Mouse (Mus musculus): ENCODE data around the gene Faah.

Gene Faah

DNA sequence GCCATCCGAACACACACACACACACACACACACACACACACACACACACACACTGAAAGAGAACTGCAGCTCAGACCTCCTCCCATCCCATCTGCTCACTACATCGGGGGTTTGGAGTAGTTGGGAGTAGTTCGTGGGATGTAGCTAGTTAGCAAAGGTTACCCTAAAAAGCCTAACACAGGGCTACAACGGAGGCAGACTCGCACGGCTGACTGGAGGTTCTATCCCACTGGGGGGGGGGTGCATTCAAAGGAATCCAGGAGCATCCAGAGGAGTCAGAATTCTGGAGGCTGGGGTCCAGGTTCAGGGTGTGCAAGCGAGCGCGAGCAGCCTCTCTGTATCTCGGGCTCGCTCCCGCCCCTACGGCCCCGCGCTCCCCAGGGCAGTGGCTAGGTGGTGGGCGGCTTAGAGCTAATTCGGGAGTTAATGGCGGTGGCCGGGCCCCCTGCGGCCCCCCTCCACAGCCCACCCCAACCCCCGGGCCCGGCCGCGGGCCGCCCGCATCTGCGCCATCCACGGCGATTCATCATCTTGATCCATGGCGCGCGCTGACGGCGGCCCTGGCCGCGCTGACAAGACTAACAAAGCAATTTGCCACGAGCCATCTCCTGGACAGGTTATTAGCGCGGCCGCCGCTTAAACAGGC, 73.9 kb downstream of the Faah start:
- DNase-seq (ENCODE audit: low spot score in 2 of 2), result no peak

DNA sequence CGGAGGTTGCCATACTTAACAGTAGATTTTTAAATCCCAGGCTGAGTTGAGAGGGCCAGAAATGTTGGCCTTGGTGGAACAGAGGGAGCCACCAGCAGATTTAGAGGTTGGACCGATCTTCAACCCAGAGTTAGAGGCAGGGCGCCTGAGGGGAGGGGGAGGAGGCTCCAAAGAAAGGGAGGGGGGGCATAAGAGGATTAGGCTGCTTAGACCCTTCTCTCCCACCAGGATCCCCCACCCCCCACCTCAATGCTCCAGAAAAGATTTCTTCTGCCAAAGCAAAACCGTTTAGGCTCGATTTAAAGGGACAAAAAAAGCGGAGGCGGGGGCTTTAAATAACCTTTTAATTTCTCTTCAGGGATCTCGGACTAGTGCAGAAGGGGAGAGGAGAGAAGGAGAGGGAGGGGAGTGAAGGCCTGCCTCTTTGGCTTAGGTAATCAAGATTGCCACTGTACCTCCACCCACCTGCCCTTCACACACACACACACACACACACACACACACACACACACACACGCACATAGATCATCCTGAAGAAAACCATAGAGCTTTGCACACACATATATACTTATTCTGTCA, 76.4 kb downstream of the Faah start:
- no peak for DNase-seq (ENCODE audit: low spot score in 2 of 2)

DNA sequence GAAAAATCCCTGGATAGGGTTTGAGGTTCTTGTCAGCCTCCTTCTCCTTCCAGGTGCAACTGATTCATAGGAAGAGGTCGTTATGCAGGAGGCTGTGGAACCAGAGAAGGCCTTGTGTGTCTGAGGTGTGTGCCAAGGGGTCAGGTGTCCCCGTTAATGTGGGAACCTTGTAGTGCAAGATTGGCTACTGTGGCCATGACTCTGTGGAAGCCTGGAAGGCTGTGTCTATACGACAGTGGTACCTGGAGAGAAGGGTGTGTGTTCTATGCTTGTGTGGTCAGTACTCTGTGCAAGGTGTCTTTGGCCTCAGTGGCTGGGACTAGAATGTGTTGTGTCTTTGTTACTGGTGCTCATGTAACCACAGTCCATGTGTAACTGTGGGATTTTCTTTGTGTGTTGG, 77.0 kb downstream of the Faah start:
- DNase-seq (ENCODE audit: low spot score in 2 of 2), result no peak

DNA sequence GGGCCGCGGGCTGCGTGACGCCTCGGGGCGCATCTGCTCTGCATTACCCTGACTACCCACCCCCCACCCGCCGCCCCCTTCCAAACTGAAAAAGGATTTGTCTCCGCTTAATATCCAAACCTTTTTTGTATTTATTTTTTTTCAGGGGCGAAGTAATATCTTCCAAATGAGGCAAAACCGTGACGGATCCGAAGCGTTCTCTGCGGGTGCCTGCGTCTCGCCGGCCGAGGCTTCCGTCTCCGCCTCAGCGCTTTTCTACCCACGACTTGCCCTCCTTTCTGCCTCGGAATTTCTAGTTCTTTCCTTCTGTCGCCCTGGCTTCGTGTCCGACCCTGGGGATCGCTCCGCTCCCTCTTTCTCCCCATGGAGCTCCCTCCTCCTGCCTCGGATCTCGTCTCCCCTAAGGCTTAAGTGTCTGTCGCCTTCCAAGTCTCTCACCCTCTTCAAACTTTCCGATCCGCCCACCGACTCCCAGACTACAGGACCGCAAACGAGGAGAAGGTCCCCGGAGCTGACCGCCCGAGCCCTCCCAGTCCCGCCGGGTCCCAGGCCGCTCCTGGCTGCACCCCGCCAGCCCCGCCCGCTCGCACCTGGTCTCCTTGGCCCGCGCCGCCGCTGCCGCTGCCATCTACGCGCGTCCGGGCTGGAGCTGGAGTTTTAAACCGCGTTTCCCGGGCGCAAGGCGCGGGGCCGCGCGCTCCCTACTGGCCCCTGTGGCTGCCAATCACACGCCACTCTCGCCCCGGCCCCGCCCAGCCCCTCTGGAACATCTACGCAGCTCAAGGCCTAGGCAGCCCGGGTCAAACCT, 78.2 kb downstream of the Faah start, which contains the start of gene Dmbx1:
Dmbx1 (minus strand) TSS at position 632 of the 808 bp plus-strand sequence.
- DNase-seq (ENCODE audit: low spot score in 2 of 2), result peak in 1 of 2 experiments; percentile 27

DNA sequence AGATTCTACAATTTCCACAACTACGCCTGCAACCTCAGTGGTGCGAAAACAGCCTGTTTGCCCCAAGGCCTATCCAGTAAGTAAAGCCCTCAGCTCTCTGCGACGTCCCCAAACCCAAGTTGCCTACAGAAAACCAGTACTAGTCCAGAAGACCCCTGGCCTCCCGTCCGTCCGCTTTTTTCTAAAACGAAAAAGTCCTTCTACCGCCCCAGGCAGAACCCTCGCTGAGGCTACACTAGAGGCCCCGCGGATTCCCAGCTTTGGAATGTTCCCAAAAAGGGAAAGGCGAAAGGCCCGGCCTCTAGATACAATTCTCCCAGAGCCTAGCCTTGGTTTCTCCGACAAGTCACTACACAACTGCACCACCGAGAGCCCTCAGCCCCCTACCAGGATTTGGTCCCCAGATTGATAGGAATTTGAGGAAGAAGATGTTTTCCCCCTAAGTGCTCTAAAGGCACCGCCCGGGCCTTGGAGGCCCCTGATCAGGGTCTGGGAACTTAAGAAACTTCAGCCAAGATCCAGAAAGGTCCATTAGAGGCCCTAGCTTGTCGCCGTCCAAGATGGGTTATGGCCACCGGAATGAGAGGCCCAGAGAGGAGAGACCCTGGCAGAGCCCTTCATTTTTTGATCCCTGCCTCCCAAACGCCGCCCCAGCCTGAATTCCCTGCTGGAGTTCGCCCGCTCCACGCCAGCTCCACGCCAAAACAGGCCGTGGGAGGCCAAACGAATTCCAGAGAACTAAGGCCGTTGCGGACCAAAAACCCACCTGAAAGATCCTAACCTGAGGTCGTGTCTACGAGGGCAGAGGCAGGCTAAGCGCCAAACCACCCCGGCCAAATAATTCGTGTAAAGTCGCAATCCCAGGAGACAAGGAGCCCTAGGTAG, 79.2 kb downstream of the Faah start:
- peak in 1 of 2 experiments; percentile 32 for DNase-seq (ENCODE audit: low spot score in 2 of 2)

DNA sequence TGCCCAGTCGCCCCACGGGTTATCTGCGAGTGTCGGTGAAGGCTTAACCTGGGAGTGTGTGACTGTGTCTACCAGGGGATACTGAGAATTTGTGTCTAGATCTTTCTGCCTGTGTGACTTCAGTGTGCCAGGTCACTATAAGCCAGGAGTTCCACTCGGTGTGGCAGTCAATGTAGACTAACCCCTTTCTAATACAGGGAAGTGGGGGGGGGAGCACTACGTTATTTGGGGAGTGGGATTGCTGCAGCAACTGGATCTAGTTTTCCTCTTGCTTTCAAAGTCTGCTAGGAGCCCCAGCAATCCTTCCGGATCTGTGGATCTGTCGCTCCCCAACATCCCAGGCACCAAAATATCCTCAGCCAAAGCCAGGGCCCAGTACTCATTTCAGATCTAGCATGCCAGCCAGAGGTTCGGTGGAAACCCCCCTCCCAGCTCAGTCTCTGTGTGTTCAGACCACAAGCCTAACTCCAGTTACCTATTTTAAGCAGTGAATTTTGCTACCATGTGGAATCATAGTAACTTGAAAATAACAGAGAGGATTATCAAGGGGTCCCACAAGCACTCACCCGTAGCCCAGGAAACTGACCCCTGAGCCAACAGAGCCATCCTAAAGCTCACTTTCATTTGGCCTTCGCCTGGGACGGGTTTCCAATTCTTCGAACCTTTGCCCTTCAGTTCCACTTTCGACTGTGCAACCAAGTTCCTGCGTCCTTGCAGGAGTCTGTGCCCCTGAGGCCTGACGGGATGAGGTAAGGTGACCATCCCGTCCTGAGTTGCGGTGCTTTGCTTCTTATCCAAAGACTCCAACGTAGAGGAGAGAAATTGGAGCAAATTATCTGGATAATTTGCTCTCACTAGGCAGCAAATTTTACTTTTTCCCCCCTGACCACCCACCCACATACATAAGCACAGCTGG, 80.4 kb downstream of the Faah start:
- no peak for DNase-seq (ENCODE audit: low spot score in 2 of 2)

DNA sequence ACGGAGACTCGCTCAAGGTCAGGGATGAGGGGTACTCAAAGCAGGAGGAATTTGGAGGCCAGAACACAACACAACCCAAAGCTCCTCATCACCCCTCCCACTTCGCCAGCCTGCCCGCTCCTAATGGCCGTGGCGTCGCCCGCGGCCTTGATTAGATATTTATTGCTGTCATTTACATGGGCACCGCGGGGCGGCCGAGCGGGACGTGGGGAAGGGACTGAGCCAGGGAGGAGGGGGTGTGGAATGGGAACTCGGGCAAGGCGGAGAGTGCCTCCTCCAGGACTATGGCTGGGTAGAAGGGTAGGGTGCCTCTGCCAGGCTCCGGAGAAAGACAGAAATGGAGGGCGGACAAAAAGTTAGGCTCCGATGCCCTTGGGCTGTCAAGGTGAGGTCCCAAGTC, 81.1 kb downstream of the Faah start:
- no peak for DNase-seq (ENCODE audit: low spot score in 2 of 2)

DNA sequence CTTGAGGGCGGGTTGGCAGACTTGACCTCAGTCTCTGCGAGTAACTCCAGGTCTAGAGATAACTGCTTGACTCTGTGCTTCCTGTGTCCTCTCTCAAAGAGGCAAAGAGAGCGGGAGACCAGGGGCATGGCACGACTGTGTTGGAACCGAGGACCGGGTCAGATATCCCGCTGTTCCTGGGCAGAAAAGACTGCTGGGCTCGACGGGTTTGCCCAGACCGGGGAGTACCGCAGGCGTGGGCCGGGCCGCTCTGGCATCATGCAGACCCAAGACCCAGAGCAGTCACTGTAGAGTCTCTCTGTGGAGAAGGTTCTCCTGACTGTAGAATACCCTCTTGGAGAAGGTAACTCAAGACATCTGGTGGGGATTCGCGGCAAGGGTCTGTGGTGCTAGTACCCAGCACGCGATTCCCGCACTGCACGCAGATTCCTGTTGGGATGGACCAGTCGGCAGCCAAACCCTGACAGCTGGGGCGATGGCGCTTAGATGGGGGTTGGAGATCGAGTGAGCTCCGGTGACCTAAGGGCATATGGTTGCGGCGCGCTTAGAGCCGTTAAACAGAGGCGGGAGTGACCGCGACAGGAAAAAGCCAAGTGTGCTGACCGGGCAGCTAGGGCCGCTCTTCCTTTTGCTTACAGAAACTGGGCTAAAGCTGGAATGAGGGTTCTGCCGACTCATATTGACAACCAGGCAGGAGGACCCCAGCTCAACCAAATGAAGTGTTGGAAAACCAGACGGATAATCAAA, 81.7 kb downstream of the Faah start:
- DNase-seq (ENCODE audit: low spot score in 2 of 2), result peak in 1 of 2 experiments; percentile 21

DNA sequence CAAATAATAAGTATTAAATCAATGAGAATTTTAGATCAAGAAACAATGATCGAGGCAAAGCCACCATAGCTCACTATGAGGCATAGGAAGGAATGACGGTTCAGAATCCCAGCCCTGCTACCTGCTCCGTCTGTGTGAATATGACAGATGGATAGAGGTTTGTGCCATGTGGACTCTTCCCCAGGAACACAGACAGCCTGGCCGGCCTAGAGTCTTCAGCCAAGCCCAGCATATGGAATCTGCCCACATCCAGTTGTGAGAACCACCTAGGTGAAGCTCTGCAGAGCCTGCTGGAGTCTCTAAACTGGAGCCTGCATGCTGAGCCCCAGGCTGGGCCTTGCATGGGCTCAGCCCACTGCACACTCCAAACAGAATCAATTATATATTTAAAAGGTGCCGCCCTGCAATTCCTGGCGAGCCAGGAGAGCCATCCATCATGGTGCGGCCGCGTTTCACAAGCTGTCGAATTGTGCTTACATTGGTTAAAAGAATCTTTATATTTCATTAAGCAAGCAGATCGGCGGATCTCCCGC, 86.1 kb downstream of the Faah start:
- DNase-seq (ENCODE audit: low spot score in 2 of 2), result no peak

DNA sequence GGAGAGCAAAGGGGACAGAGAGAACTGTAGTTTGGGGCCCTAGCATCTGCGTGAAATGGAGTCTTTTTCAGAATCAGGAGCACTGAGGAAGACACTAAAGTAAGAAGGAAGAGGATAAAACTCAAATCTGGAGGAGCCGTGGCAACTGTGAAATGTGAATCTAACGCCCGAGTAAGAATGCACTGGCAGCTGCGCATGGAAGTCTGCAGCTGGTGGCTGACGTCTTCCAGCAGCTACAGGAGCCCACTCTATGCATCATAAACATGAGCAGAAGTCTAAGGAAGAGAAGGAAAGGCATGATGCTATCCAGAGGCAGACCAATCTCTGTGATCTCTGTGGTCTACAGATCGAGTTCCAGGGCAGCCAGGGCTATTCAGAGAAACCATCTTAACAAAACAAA, 90.1 kb downstream of the Faah start:
- no peak for DNase-seq (ENCODE audit: low spot score in 2 of 2)

DNA sequence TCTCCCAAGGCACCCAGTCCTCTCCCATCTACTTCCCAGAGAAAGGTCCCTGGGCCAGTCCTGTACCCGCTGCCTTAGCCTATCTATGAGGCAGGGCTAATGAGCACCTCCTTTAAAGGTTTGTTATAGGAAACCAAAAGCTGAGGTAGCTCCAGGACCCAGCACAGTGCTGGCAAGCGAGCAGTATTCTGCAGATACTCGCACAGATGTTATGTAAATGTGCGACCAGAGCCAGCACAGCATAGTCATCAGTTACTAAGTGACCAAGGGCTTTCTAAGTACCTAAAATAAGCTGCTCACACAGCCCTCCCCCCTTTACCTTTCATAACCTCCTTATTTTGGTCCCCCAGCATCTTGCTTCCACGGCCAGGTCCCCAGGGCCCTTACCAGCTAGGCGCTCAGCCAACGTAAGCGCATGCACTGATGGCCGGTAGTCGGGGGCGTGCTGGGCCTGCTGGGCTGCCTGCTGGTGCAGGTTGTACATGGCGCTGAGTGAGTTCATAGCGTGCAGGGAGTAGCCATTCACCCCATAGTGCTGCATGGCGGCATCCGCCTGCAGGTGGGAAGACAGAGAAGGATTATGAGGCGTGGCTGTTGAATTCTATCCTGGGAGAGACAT, 94.4 kb downstream of the Faah start:
- DNase-seq (ENCODE audit: low spot score in 2 of 2), result no peak

DNA sequence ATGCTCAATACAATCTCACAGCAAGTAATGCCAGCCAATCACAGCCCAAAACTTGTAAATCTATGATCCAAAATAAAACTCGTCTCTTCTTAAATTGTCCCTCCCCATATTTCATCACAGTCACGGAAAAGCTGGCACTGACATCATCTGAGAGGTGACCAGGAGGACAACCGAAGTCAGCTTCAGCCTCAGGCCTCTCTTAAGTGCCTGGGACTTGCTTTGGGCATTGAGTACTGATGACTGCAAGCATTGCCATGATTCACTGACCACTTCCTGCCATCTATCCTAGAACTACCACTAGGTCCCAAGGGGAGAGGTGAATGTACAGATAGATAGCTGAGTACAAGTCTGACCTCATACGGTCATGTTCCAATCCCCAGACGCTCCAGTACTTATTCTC, 95.0 kb downstream of the Faah start:
- DNase-seq (ENCODE audit: low spot score in 2 of 2), result no peak

DNA sequence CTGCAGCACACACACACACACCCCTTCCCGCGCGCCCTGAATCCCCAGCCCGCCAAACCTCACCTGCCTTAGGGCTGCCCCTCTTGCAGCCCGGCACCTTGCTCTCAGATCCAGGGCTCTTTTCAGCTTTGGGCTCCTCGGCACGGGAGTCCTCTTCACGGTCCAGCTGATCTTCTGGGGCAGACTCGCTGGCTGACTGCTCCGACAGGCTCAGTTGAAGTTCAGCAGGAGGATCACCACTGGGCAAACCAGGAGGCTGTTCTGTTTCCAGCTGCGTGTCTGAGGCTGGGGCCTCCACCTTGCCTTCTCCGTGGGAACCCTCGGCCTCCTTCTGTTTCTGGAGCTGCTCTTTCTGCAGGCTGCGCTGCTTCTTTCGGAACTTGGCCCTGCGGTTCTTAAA, 97.8 kb downstream of the Faah start:
- no peak for DNase-seq (ENCODE audit: low spot score in 2 of 2)

Data from urinary bladder, adult 18-20 months (tissue).